Mouse (Mus musculus) liver, postnatal 0 days (tissue): Measurements from ENCODE around the gene Acta1.

Experiments used
- CTCF ChIP-seq: sonication (generic); IDR thresholded peaks from 2 replicates; pipeline ENCODE4 v1.5.1; 2016; ENCODE audit warnings: antibody characterized with exemption, low read depth
- EP300 ChIP-seq: IDR thresholded peaks from 2 replicates; pipeline ENCODE4 v1.6.1; 2016; ENCODE audit warnings: antibody characterized with exemption, low read depth, mild to moderate bottlenecking

GRCm38 (mm10) chr8:123902653-123903052 lies 8.1 kb upstream of the Acta1 start:
- TF ChIP-seq CTCF = no peak
- no peak for TF ChIP-seq EP300
